Mouse (Mus musculus): ENCODE data around the gene Epb41l3.

DNA sequence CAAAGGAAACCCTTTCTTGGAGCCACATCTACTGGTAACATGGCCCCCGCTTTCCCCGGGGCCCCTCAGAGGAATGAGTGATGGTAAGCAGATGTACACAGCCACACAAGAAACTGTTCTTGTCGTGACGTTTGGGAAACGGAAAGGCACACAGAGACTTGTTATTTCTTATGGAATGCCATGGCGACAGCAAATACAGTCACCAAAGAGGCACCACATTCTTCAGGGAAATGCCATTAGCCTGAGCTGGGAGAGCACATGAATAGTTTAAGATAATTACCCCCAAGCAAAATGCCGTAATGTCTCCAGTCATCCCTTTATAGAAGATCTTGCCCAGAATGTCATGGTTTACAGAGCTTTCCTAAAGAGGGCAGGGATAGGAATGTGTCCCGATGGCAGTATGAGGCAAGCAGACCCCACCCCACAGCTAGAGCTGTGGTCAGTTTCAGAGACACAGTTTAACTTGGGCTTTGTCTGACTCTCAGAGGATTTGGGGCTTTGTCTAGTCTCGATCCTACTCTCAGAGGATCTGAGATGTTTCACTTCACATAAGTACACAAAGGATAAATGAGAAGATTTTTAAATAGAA lies 152.0 kb downstream of the Epb41l3 start:
- TF ChIP-seq GATA1 (IDR thresholded peaks at IDR 0.05; ENCODE audit: low read length) (no peak), TAL1 (IDR thresholded peaks at IDR 0.05; ENCODE audit: low read length) (no peak)
